In genomic region chr16:30102149-30102915, GRCm38 (mm10) we compare ENCODE assay signal across 11 mouse cellular contexts. TPM values are rescaled to one million over a fixed set of nuclear protein-coding genes. Genes with fewer than 3 reads are reported as not detected.
DNase-seq lines count a peak whose midpoint lies in the region; ATAC-seq lines count a peak whose summit lies in the region.
"Had no signal": no experiment of that assay in that cellular context is flagged by ENCODE, and none has a peak within 500 bp of the region (broad histone marks: within the 10 kb centered on the region; RNA-seq: fewer than 3 reads in every experiment).

No protein-coding gene starts in this region.

- peak overlapping the region; percentile 50; the same call in 1 of the 2 replicates for H3K27ac ChIP-seq in hindbrain, embryonic 10.5 days
- H3K27ac ChIP-seq in hindbrain, embryonic 16.5 days (ENCODE audit: low read depth, low read length), result no peak overlapping the region
- no peak overlapping the region for H3K27ac ChIP-seq in midbrain, embryonic 12.5 days (replicated peaks)
- no peak overlapping the region for H3K27ac ChIP-seq in midbrain, embryonic 15.5 days

- H3K4me2 ChIP-seq in hindbrain, embryonic 16.5 days (ENCODE audit: low read length), result no peak overlapping the region
- no peak overlapping the region for H3K4me2 ChIP-seq in midbrain, embryonic 12.5 days (replicated peaks)
- H3K4me2 ChIP-seq in midbrain, embryonic 15.5 days, result no peak overlapping the region

- H3K9me3 ChIP-seq in hindbrain, embryonic 10.5 days, result no peaks in the 10 kb centered on the region
- H3K9me3 ChIP-seq in hindbrain, embryonic 16.5 days (ENCODE audit: control insufficient read depth, low read length), result no peaks in the 10 kb centered on the region
- H3K9me3 ChIP-seq in midbrain, embryonic 12.5 days, result no peaks in the 10 kb centered on the region
- no peaks in the 10 kb centered on the region for H3K9me3 ChIP-seq in midbrain, embryonic 15.5 days

- H3K27me3 ChIP-seq in hindbrain, embryonic 10.5 days (ENCODE audit: insufficient read depth, poor library complexity, severe bottlenecking), result peaks cover 94% of the 10 kb centered on the region
- no peaks in the 10 kb centered on the region for H3K27me3 ChIP-seq in hindbrain, embryonic 16.5 days (replicated peaks; ENCODE audit: control insufficient read depth, insufficient read depth, low read length)
- H3K27me3 ChIP-seq in midbrain, embryonic 12.5 days, result peaks cover 60% of the 10 kb centered on the region
- H3K27me3 ChIP-seq in midbrain, embryonic 15.5 days (replicated peaks), result peaks cover 5% of the 10 kb centered on the region; the same call in 1 of the 2 replicates

- no peak overlapping the region for H3K4me3 ChIP-seq in hindbrain, embryonic 10.5 days
- H3K4me3 ChIP-seq in hindbrain, embryonic 16.5 days (ENCODE audit: low read length), result no peak overlapping the region
- H3K4me3 ChIP-seq in midbrain, embryonic 12.5 days, result no peak overlapping the region
- no peak overlapping the region for H3K4me3 ChIP-seq in midbrain, embryonic 15.5 days
- H3K4me3 ChIP-seq: erythroblast, embryonic 14.5 days had no signal

- DNase-seq in hindbrain, embryonic 10.5 days (ENCODE audit: low spot score), result no peak
- DNase-seq in retina, embryonic 14.5 days (ENCODE audit: low spot score), result peak; percentile 47
- no peak for DNase-seq in urinary bladder, postnatal 14 days (ENCODE audit: low spot score)
- no peak for DNase-seq in cerebellum, adult 9-10 months

- peaks cover 26% of the 10 kb centered on the region for H3K4me1 ChIP-seq in hindbrain, embryonic 10.5 days (replicated peaks)
- no peaks in the 10 kb centered on the region; the same call in 1 of the 2 replicates for H3K4me1 ChIP-seq in hindbrain, embryonic 16.5 days (ENCODE audit: control insufficient read depth, insufficient read depth, low read depth, low read length)
- H3K4me1 ChIP-seq in midbrain, embryonic 12.5 days, result peaks cover 13% of the 10 kb centered on the region
- H3K4me1 ChIP-seq in midbrain, embryonic 15.5 days, result peaks cover 8% of the 10 kb centered on the region

- ATAC-seq in hindbrain, embryonic 16.5 days, result no peak
- peak; percentile 68 for ATAC-seq in midbrain, embryonic 12.5 days (ENCODE audit: low FRiP score, low read depth)
- no peak for ATAC-seq in midbrain, embryonic 15.5 days (replicated peaks)
- ATAC-seq in hematopoietic stem cell, adult 5-6 weeks (replicated peaks in 1 of 2; ENCODE audit: insufficient read depth in 1 of 2, low FRiP score in 2 of 2, low TSS enrichment in 1 of 2, low read depth in 1 of 2, poor library complexity in 2 of 2, severe bottlenecking in 2 of 2), result peak; percentile 23 to 63; a peak in 2 of 4 replicates
- ATAC-seq: lung, postnatal 0 days had no signal

- H3K9ac ChIP-seq in hindbrain, embryonic 16.5 days (ENCODE audit: low read depth, low read length), result no peak overlapping the region
- H3K9ac ChIP-seq in midbrain, embryonic 12.5 days (replicated peaks), result no peak overlapping the region
- H3K9ac ChIP-seq in midbrain, embryonic 15.5 days, result no peak overlapping the region

- 31% methylated on average over 10 of the region's 10 CpGs for WGBS in hindbrain, embryonic 10.5 days
- 20% methylated on average over 10 of the region's 10 CpGs for WGBS in hindbrain, embryonic 16.5 days
- 23% methylated on average over 10 of the region's 10 CpGs for WGBS in midbrain, embryonic 12.5 days
- 28% methylated on average over 10 of the region's 10 CpGs for WGBS in midbrain, embryonic 15.5 days

- H3K36me3 ChIP-seq in hindbrain, embryonic 10.5 days, result no peaks in the 10 kb centered on the region
- no peaks in the 10 kb centered on the region for H3K36me3 ChIP-seq in hindbrain, embryonic 16.5 days (ENCODE audit: control insufficient read depth, insufficient read depth, low read length)
- no peaks in the 10 kb centered on the region for H3K36me3 ChIP-seq in midbrain, embryonic 12.5 days
- no peaks in the 10 kb centered on the region for H3K36me3 ChIP-seq in midbrain, embryonic 15.5 days (replicated peaks)

RNA-seq across cellular contexts. Expression of gene Hes1, which starts 38.1 kb away (rescaled TPM):
- 31.2 and 31.9 TPM in 2 replicates for polyA plus RNA-seq in hindbrain, embryonic 10.5 days (2016; fragmentation: Nextera tagmentation; extraction: Ambion mirVana)
- polyA plus RNA-seq in hindbrain, embryonic 16.5 days (2015; fragmentation: Nextera tagmentation; extraction: Ambion mirVana), result 8.4 and 8.5 TPM in 2 replicates
- polyA plus RNA-seq in midbrain, embryonic 12.5 days (2016; fragmentation: Nextera tagmentation; extraction: Ambion mirVana), result 30.5 and 37.9 TPM in 2 replicates
- 11.1 and 12.4 TPM in 2 replicates for polyA plus RNA-seq in midbrain, embryonic 15.5 days (2015; fragmentation: Nextera tagmentation; extraction: Ambion mirVana)
- total RNA-seq in hematopoietic stem cell, adult 5-6 weeks (2017), result 14.6 and 37.9 TPM in 2 replicates
- total RNA-seq: granulocyte monocyte progenitor cell, adult 5-6 weeks had no signal

Comparison
In these comparisons a context has a peak if more than half of its experiments do, and no peak if none do; other contexts are left out.
1. ATAC-seq: peak in midbrain, embryonic 12.5 days (single experiment) and hematopoietic stem cell, adult 5-6 weeks (2 of 2); none in hindbrain, embryonic 16.5 days (single experiment) and midbrain, embryonic 15.5 days (single experiment).